Mouse (Mus musculus): Measurements from ENCODE around the gene Lypd6b. TPM values are rescaled to one million over a fixed set of nuclear protein-coding genes. Genes with fewer than 3 reads are reported as not detected.

Lypd6b gene
- polyA plus RNA-seq, 1 experiment from 2014 or later: 0.12 TPM

- H3K9me3 ChIP-seq (replicated peaks): no peaks in the 10 kb centered on the region
- no peak overlapping the region for H3K9ac ChIP-seq
- no peak overlapping the region for H3K27ac ChIP-seq
- H3K36me3 ChIP-seq: no peaks in the 10 kb centered on the region
- no peak for ATAC-seq
- H3K4me3 ChIP-seq: no peak overlapping the region
- 75% methylated on average over 13 of the region's 13 CpGs for WGBS (ENCODE audit: insufficient replicate concordance)
- H3K4me1 ChIP-seq: no peaks in the 10 kb centered on the region
- H3K4me2 ChIP-seq: no peak overlapping the region
- no peaks in the 10 kb centered on the region for H3K27me3 ChIP-seq (replicated peaks)
Observed at GRCm38 (mm10) chr2:49937621-49938020, 150.1 kb downstream of the Lypd6b start.

- no peak overlapping the region for H3K4me2 ChIP-seq
- no peaks in the 10 kb centered on the region for H3K27me3 ChIP-seq (replicated peaks)
- no peak overlapping the region for H3K9ac ChIP-seq
- no peak for ATAC-seq
- no peaks in the 10 kb centered on the region for H3K36me3 ChIP-seq
- no peaks in the 10 kb centered on the region for H3K9me3 ChIP-seq (replicated peaks)
- WGBS (ENCODE audit: insufficient replicate concordance): 78% methylated on average over 8 of the region's 8 CpGs
- H3K4me1 ChIP-seq: no peaks in the 10 kb centered on the region
- no peak overlapping the region for H3K4me3 ChIP-seq
- H3K27ac ChIP-seq: no peak overlapping the region
Observed at GRCm38 (mm10) chr2:49938246-49938645, 150.8 kb downstream of the Lypd6b start.

- Histone ChIP-seq H3K4me1 (no peaks in the 10 kb centered on the region), H3K27me3 (replicated peaks) (no peaks in the 10 kb centered on the region), H3K27ac (no peak overlapping the region), H3K36me3 (no peaks in the 10 kb centered on the region), H3K4me2 (no peak overlapping the region), H3K4me3 (no peak overlapping the region), H3K9ac (no peak overlapping the region), H3K9me3 (replicated peaks) (no peaks in the 10 kb centered on the region)
- no peak for ATAC-seq
- 80% methylated on average over 6 of the region's 6 CpGs for WGBS (ENCODE audit: insufficient replicate concordance)
Observed at GRCm38 (mm10) chr2:49940372-49940771, 152.9 kb downstream of the Lypd6b start.

- no peak overlapping the region for H3K4me3 ChIP-seq
- H3K4me2 ChIP-seq: no peak overlapping the region
- 48% methylated on average over 5 of the region's 5 CpGs for WGBS (ENCODE audit: insufficient replicate concordance)
- no peaks in the 10 kb centered on the region for H3K4me1 ChIP-seq
- no peak overlapping the region for H3K9ac ChIP-seq
- no peaks in the 10 kb centered on the region for H3K27me3 ChIP-seq (replicated peaks)
- H3K36me3 ChIP-seq: no peaks in the 10 kb centered on the region
- ATAC-seq: no peak
- H3K9me3 ChIP-seq (replicated peaks): no peaks in the 10 kb centered on the region
- H3K27ac ChIP-seq: no peak overlapping the region
Observed at GRCm38 (mm10) chr2:49942100-49942499, 154.6 kb downstream of the Lypd6b start.

- Histone ChIP-seq H3K27me3 (replicated peaks) (no peaks in the 10 kb centered on the region), H3K27ac (no peak overlapping the region), H3K9ac (no peak overlapping the region), H3K4me1 (no peaks in the 10 kb centered on the region), H3K4me3 (no peak overlapping the region), H3K36me3 (no peaks in the 10 kb centered on the region), H3K9me3 (replicated peaks) (no peaks in the 10 kb centered on the region), H3K4me2 (no peak overlapping the region)
- no peak for ATAC-seq
- WGBS (ENCODE audit: insufficient replicate concordance): 41% methylated on average over 4 of the region's 4 CpGs
Observed at GRCm38 (mm10) chr2:49951681-49952080, 164.2 kb downstream of the Lypd6b start.

- no peak for ATAC-seq
- no peaks in the 10 kb centered on the region for H3K27me3 ChIP-seq (replicated peaks)
- 42% methylated on average over 6 of the region's 6 CpGs for WGBS (ENCODE audit: insufficient replicate concordance)
Observed at GRCm38 (mm10) chr2:49952632-49953293, 165.3 kb downstream of the Lypd6b start.

GRCm38 (mm10) chr2:49957449-49957848 lies 170.0 kb downstream of the Lypd6b start:
- H3K4me1 ChIP-seq: no peaks in the 10 kb centered on the region
- H3K9me3 ChIP-seq (replicated peaks): no peaks in the 10 kb centered on the region
- WGBS (ENCODE audit: insufficient replicate concordance): 73% methylated on average over 2 of the region's 2 CpGs
- no peak overlapping the region for H3K27ac ChIP-seq
- no peak overlapping the region for H3K9ac ChIP-seq
- H3K4me2 ChIP-seq: no peak overlapping the region
- H3K27me3 ChIP-seq (replicated peaks): no peaks in the 10 kb centered on the region
- no peak overlapping the region for H3K4me3 ChIP-seq
- ATAC-seq: no peak
- H3K36me3 ChIP-seq: no peaks in the 10 kb centered on the region

More at GRCm38 (mm10) chr2:49952632-49953293, 165.3 kb downstream of the Lypd6b start:
- Histone ChIP-seq H3K9me3 (replicated peaks) (no peaks in the 10 kb centered on the region), H3K4me3 (no peak overlapping the region), H3K27ac (no peak overlapping the region), H3K9ac (no peak overlapping the region), H3K4me1 (no peaks in the 10 kb centered on the region), H3K4me2 (no peak overlapping the region), H3K36me3 (no peaks in the 10 kb centered on the region)

- H3K4me2 ChIP-seq: no peak overlapping the region
- no peak overlapping the region for H3K27ac ChIP-seq
- ATAC-seq: no peak
- H3K36me3 ChIP-seq: no peaks in the 10 kb centered on the region
- H3K4me1 ChIP-seq: no peaks in the 10 kb centered on the region
- no peaks in the 10 kb centered on the region for H3K9me3 ChIP-seq (replicated peaks)
- H3K4me3 ChIP-seq: no peak overlapping the region
- H3K9ac ChIP-seq: no peak overlapping the region
- WGBS (ENCODE audit: insufficient replicate concordance): 52% methylated on average over 2 of the region's 2 CpGs
- H3K27me3 ChIP-seq (replicated peaks): no peaks in the 10 kb centered on the region
Observed at GRCm38 (mm10) chr2:49961991-49962390, 174.5 kb downstream of the Lypd6b start.

- WGBS (ENCODE audit: insufficient replicate concordance): 41% methylated on average over 3 of the region's 3 CpGs
- Histone ChIP-seq H3K4me2 (no peak overlapping the region), H3K4me1 (no peaks in the 10 kb centered on the region), H3K9ac (no peak overlapping the region), H3K27ac (no peak overlapping the region), H3K27me3 (replicated peaks) (no peaks in the 10 kb centered on the region), H3K4me3 (no peak overlapping the region), H3K36me3 (no peaks in the 10 kb centered on the region), H3K9me3 (replicated peaks) (no peaks in the 10 kb centered on the region)
- ATAC-seq: no peak
Observed at GRCm38 (mm10) chr2:49964899-49965298, 177.4 kb downstream of the Lypd6b start.

- Histone ChIP-seq H3K27ac (no peak overlapping the region), H3K9me3 (replicated peaks) (no peaks in the 10 kb centered on the region; the same call in 1 of the 2 replicates), H3K4me3 (no peak overlapping the region), H3K4me1 (no peaks in the 10 kb centered on the region), H3K9ac (no peak overlapping the region), H3K27me3 (replicated peaks) (no peaks in the 10 kb centered on the region), H3K36me3 (no peaks in the 10 kb centered on the region), H3K4me2 (no peak overlapping the region)
- no peak for ATAC-seq
- 50% methylated on average over 3 of the region's 3 CpGs for WGBS (ENCODE audit: insufficient replicate concordance)
Observed at GRCm38 (mm10) chr2:49967748-49968147, 180.3 kb downstream of the Lypd6b start.

- Histone ChIP-seq H3K9me3 (replicated peaks) (no peaks in the 10 kb centered on the region; the same call in 1 of the 2 replicates), H3K36me3 (no peaks in the 10 kb centered on the region), H3K4me2 (no peak overlapping the region), H3K27me3 (replicated peaks) (no peaks in the 10 kb centered on the region), H3K9ac (no peak overlapping the region), H3K27ac (no peak overlapping the region), H3K4me1 (no peaks in the 10 kb centered on the region), H3K4me3 (no peak overlapping the region)
- whole genome bisulfite sequencing (ENCODE audit: insufficient replicate concordance): 60% methylated on average over 3 of the region's 3 CpGs
- ATAC-seq: no peak
Observed at GRCm38 (mm10) chr2:49970990-49971389, 183.5 kb downstream of the Lypd6b start.

- H3K4me1 ChIP-seq: no peaks in the 10 kb centered on the region
- H3K9me3 ChIP-seq (replicated peaks): no peaks in the 10 kb centered on the region
- no peak overlapping the region for H3K4me3 ChIP-seq
- WGBS (ENCODE audit: insufficient replicate concordance): 53% methylated on average over 10 of the region's 10 CpGs
- H3K27me3 ChIP-seq (replicated peaks): no peaks in the 10 kb centered on the region
- no peak for ATAC-seq
- H3K36me3 ChIP-seq: no peaks in the 10 kb centered on the region
- H3K27ac ChIP-seq: no peak overlapping the region
- H3K9ac ChIP-seq: no peak overlapping the region
- no peak overlapping the region for H3K4me2 ChIP-seq
Observed at GRCm38 (mm10) chr2:49978606-49979005, 191.1 kb downstream of the Lypd6b start.

- Histone ChIP-seq H3K36me3 (no peaks in the 10 kb centered on the region), H3K9ac (no peak overlapping the region), H3K4me1 (no peaks in the 10 kb centered on the region), H3K9me3 (replicated peaks) (no peaks in the 10 kb centered on the region), H3K27me3 (replicated peaks) (no peaks in the 10 kb centered on the region), H3K4me2 (no peak overlapping the region), H3K27ac (no peak overlapping the region), H3K4me3 (no peak overlapping the region)
- ATAC-seq: no peak
- WGBS (ENCODE audit: insufficient replicate concordance): 62% methylated on average over 3 of the region's 3 CpGs
Observed at GRCm38 (mm10) chr2:49979991-49980390, 192.5 kb downstream of the Lypd6b start.
